Comparison of ENCODE assay signal across 8 mouse cellular contexts in the genomic region with DNA sequence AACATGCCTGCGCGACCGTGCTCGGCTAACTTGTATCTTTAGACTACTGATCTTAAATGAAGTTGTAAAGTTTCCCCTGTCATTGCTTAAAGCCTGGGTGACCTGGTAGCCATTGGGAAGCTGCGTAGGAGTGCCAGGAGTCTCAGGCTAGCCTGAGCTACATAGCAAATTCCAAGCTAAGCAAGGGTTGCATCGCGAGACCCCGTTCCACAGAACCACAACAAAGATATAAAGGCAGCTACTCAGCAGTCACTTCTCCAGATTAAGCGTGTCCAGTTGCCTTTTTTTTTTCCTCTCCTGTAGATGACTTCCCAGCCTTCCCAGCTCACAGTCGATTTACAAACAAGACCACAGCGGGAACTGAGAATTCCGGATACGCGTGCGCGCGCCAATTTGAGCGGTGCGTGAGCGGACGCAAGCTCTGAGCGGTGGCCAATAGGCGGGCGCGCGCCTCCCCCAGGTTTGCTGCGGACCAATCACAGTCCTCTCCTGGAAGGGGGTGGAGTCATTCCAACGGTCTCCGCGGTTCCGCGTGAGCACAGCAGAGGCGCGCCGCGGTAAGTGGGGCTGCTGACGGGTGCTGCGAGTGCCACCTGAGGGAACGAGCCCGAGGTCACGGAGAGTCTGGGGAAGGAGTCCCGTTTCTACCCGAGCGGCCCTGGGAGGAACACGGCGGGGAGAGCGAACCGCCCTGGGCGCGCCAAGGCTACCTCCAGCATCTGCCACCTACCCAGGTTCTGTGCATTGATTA. TPM values are rescaled to one million over a fixed set of nuclear protein-coding genes. Genes with fewer than 3 reads are reported as not detected.
A peak's percentile ranks its signal among the peaks of the same experiment; 100 is the strongest.
DNase-seq lines count a peak whose midpoint lies in the region; ATAC-seq lines count a peak whose summit lies in the region.

Gene Ube2t, plus strand, starts transcription at position 513 of the 751 bp plus-strand sequence.

- no peaks in the 10 kb centered on the region for H3K36me3 ChIP-seq in hindbrain, embryonic 12.5 days

- WGBS in hindbrain, embryonic 12.5 days: 2% methylated on average over 50 of the region's 50 CpGs

- H3K4me1 ChIP-seq in hindbrain, embryonic 12.5 days: peaks cover 13% of the 10 kb centered on the region

- H3K9me3 ChIP-seq in hindbrain, embryonic 12.5 days (replicated peaks): no peaks in the 10 kb centered on the region

- ATAC-seq in hindbrain, embryonic 12.5 days (ENCODE audit: low FRiP score): peak; percentile 99

- H3K4me3 ChIP-seq in hindbrain, embryonic 12.5 days: peak within 1 kb of the TSS; percentile 64

- DNase-seq in NIH3T3 (ENCODE audit: low read depth): peak; percentile 97
- peak; percentile 98 for DNase-seq in cerebellum, postnatal 10 days
- DNase-seq in frontal cortex, postnatal 10 days (ENCODE audit: low spot score in 2 of 2): peak; percentile 90 to 95
- peak; percentile 89 to 96 for DNase-seq in layer of hippocampus, postnatal 14 days (ENCODE audit: low spot score in 2 of 2)
- DNase-seq in lung, postnatal 14 days: peak; percentile 96
- DNase-seq in retina, adult 2 months (ENCODE audit: low read depth, low spot score): peak; percentile 77
- peak; percentile 97 for DNase-seq in thymus, postnatal 36 days

- H3K4me2 ChIP-seq in hindbrain, embryonic 12.5 days (replicated peaks): peak within 1 kb of the TSS; percentile 63

- no peak within 1 kb of the TSS for H3K27ac ChIP-seq in hindbrain, embryonic 12.5 days

- 0 out of 2 replicates have a peak, but pooled peaks cover 6% of the 10 kb centered on the region for H3K27me3 ChIP-seq in hindbrain, embryonic 12.5 days

- peak within 1 kb of the TSS; percentile 63 for H3K9ac ChIP-seq in hindbrain, embryonic 12.5 days

RNA-seq across cellular contexts. Expression of gene Ube2t, which starts in this region (rescaled TPM):
- 26.6 and 30.8 TPM in 2 replicates for polyA plus RNA-seq in hindbrain, embryonic 12.5 days (2016; fragmentation: Nextera tagmentation; extraction: Ambion mirVana)
- total RNA-seq in layer of hippocampus, postnatal 14 days (2021): 1 to 10 TPM; 2.1 to 2.4 TPM
